ENCODE assay signal across 24 mouse cellular contexts in genomic region chr6:32888894-32889529, GRCm38 (mm10).
DNase-seq lines count a peak whose midpoint lies in the region; ATAC-seq and TF ChIP-seq lines count a peak whose summit lies in the region.
"Had no signal": no experiment of that assay in that cellular context is flagged by ENCODE, and none has a peak within 500 bp of the region (broad histone marks: within the 10 kb centered on the region; RNA-seq: fewer than 3 reads in every experiment).

No protein-coding gene starts in this region.

- TF ChIP-seq CTCF in small intestine, adult 2 months (IDR thresholded peaks at IDR 0.05; ENCODE audit: extremely low read depth, insufficient read length, insufficient replicate concordance, low read depth, low read length), result no peak

- H3K4me2 ChIP-seq in intestine, embryonic 16.5 days (ENCODE audit: low read depth, low read length), result no peak overlapping the region
- H3K4me2 ChIP-seq in kidney, embryonic 16.5 days (replicated peaks; ENCODE audit: low read depth, low read length), result no peak overlapping the region
- no peak overlapping the region for H3K4me2 ChIP-seq in midbrain, embryonic 16.5 days (ENCODE audit: low read length)
- H3K4me2 ChIP-seq: hindbrain, embryonic 13.5 days; liver, embryonic 15.5 days had no signal

- H3K36me3 ChIP-seq in intestine, embryonic 16.5 days (ENCODE audit: control insufficient read depth, insufficient read depth, low read length), result no peaks in the 10 kb centered on the region
- no peaks in the 10 kb centered on the region for H3K36me3 ChIP-seq in kidney, embryonic 16.5 days (ENCODE audit: insufficient read depth, low read length)
- no peaks in the 10 kb centered on the region for H3K36me3 ChIP-seq in small intestine, adult 2 months (ENCODE audit: control insufficient read depth, insufficient read depth, low read length)
- H3K36me3 ChIP-seq in midbrain, embryonic 16.5 days (ENCODE audit: control insufficient read depth, insufficient read depth, low read length), result no peaks in the 10 kb centered on the region
- H3K36me3 ChIP-seq: forebrain, embryonic 10.5 days; hindbrain, embryonic 13.5 days had no signal

- H3K9ac ChIP-seq in intestine, embryonic 16.5 days (ENCODE audit: low read depth, low read length), result no peak overlapping the region
- no peak overlapping the region for H3K9ac ChIP-seq in kidney, embryonic 16.5 days (replicated peaks; ENCODE audit: low read length)
- H3K9ac ChIP-seq in midbrain, embryonic 16.5 days (ENCODE audit: low read depth, low read length), result no peak overlapping the region
- H3K9ac ChIP-seq: hindbrain, embryonic 13.5 days; liver, embryonic 15.5 days had no signal

- TF ChIP-seq POLR2A in small intestine, adult 2 months (IDR thresholded peaks at IDR 0.05; ENCODE audit: low read depth, low read length), result no peak

- no peaks in the 10 kb centered on the region for H3K9me3 ChIP-seq in intestine, embryonic 16.5 days (ENCODE audit: control insufficient read depth, low read length)
- H3K9me3 ChIP-seq in kidney, embryonic 16.5 days (ENCODE audit: low read length), result no peaks in the 10 kb centered on the region
- no peaks in the 10 kb centered on the region for H3K9me3 ChIP-seq in midbrain, embryonic 16.5 days (replicated peaks; ENCODE audit: control insufficient read depth, low read length, poor library complexity, severe bottlenecking)
- H3K9me3 ChIP-seq: forebrain, embryonic 10.5 days; hindbrain, embryonic 13.5 days; liver, embryonic 15.5 days had no signal

- H3K27me3 ChIP-seq in intestine, embryonic 16.5 days (replicated peaks; ENCODE audit: control insufficient read depth, insufficient read depth, low read length), result no peaks in the 10 kb centered on the region
- H3K27me3 ChIP-seq in kidney, embryonic 16.5 days (ENCODE audit: insufficient read depth, low read length), result no peaks in the 10 kb centered on the region
- no peaks in the 10 kb centered on the region for H3K27me3 ChIP-seq in small intestine, adult 2 months (ENCODE audit: control insufficient read depth, insufficient read depth, low read length)
- H3K27me3 ChIP-seq in midbrain, embryonic 16.5 days (ENCODE audit: control insufficient read depth, insufficient read depth, low read depth, low read length), result no peaks in the 10 kb centered on the region
- H3K27me3 ChIP-seq: hindbrain, embryonic 13.5 days; liver, embryonic 15.5 days had no signal

- 54% methylated on average over 4 of the region's 4 CpGs for WGBS in intestine, embryonic 16.5 days
- WGBS in kidney, embryonic 16.5 days, result 56% methylated on average over 4 of the region's 4 CpGs
- 26% methylated on average over 4 of the region's 4 CpGs for WGBS in small intestine, adult 2 months
- whole genome bisulfite sequencing in midbrain, embryonic 16.5 days, result 75% methylated on average over 4 of the region's 4 CpGs

- no peak overlapping the region for H3K4me3 ChIP-seq in intestine, embryonic 16.5 days (ENCODE audit: low read length)
- H3K4me3 ChIP-seq in kidney, embryonic 16.5 days (ENCODE audit: low read length), result no peak overlapping the region
- H3K4me3 ChIP-seq in small intestine, adult 2 months (ENCODE audit: low read depth, low read length), result no peak overlapping the region
- H3K4me3 ChIP-seq in midbrain, embryonic 16.5 days (ENCODE audit: low read depth, low read length), result no peak overlapping the region
- H3K4me3 ChIP-seq: forebrain, embryonic 10.5 days; hindbrain, embryonic 13.5 days; layer of hippocampus, adult 2 months; liver, embryonic 15.5 days had no signal

- H3K4me1 ChIP-seq in intestine, embryonic 16.5 days (ENCODE audit: control insufficient read depth, insufficient read depth, low read length), result no peaks in the 10 kb centered on the region
- peaks cover 3% of the 10 kb centered on the region for H3K4me1 ChIP-seq in kidney, embryonic 16.5 days (ENCODE audit: insufficient read depth, low read length)
- H3K4me1 ChIP-seq in small intestine, adult 2 months (ENCODE audit: control insufficient read depth, insufficient read depth, insufficient read length, low read length), result peaks cover 3% of the 10 kb centered on the region; the same call in 1 of the 2 replicates
- peaks cover 2% of the 10 kb centered on the region; the same call in 1 of the 2 replicates for H3K4me1 ChIP-seq in midbrain, embryonic 16.5 days (ENCODE audit: control insufficient read depth, insufficient read depth, low read length)
- H3K4me1 ChIP-seq: forebrain, embryonic 10.5 days; hindbrain, embryonic 13.5 days had no signal

- peak; percentile 21 for DNase-seq in kidney, adult 18-20 months
- no peak for DNase-seq in kidney, postnatal 10 days
- no peak for DNase-seq in embryo, embryonic 9.5 days (ENCODE audit: extremely low spot score)
- DNase-seq in heart, adult 9 months (ENCODE audit: low spot score in 2 of 2), result no peak
- DNase-seq: adrenal gland, postnatal 36 days; cerebellum, adult 11-12 months; cerebellum, postnatal 10 days; gastrocnemius, postnatal 25 days; heart, adult 18-20 months; heart, postnatal 36 days; lung, postnatal 4 days; midbrain, embryonic 14.5 days; right cerebral cortex, adult 18-20 months; thymus, adult 2 months had no signal

- H3K27ac ChIP-seq in intestine, embryonic 16.5 days (ENCODE audit: low read length), result peak overlapping the region; percentile 70
- peak overlapping the region; percentile 52; the same call in 1 of the 2 replicates for H3K27ac ChIP-seq in kidney, embryonic 16.5 days (ENCODE audit: low read length)
- H3K27ac ChIP-seq in small intestine, adult 2 months (ENCODE audit: insufficient read depth, low read depth, low read length), result peak overlapping the region; percentile 55; the same call in 1 of the 2 replicates
- no peak overlapping the region for H3K27ac ChIP-seq in midbrain, embryonic 16.5 days (ENCODE audit: low read length)
- H3K27ac ChIP-seq: forebrain, embryonic 10.5 days; hindbrain, embryonic 13.5 days; layer of hippocampus, adult 2 months; liver, embryonic 15.5 days; stomach, postnatal 0 days had no signal

- peak; percentile 83 for ATAC-seq in intestine, embryonic 16.5 days
- peak; percentile 57; the same call in 1 of the 2 replicates for ATAC-seq in kidney, embryonic 16.5 days (ENCODE audit: low FRiP score, low TSS enrichment)
- ATAC-seq in midbrain, embryonic 16.5 days, result no peak
- ATAC-seq: forebrain, embryonic 16.5 days had no signal
